Comparison of ENCODE assay signal across 8 mouse cellular contexts in the genomic region with DNA sequence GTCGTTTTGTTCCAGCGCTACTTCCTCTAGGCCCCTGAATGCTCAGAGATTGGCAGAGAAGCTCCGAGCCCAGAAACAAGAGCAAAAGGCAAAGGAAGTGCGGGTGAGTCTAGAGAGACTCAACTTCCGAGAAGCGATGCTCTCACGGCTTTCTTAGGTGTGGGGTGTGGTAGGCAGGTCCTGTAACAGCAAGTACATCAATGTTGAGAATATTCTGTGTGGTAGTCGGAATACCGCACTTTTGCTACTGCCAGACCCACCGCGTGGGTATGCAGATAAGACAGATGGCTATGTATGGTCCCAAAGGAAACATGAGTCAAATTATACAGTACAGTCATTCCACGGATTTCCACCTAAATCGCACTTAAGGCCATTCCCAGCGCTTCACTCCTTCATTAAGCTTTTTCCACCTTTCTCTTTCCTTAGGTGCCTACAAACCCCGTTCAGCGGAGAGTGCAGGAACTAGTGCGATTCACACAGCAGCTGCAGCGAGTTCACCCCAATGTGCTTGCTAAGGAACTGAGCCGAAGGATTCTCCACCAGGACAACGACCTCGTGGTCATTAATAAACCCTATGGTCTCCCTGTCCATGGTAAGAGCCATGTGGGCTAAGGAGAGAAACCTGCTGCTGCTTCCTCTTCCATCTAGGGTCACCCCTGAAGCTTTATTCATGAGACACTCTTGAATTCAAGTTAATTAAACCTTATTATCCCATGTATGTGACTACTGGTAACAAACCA. TPM values are rescaled to one million over a fixed set of nuclear protein-coding genes. Genes with fewer than 3 reads are reported as not detected.
DNase-seq lines count a peak whose midpoint lies in the region; ATAC-seq and TF ChIP-seq lines count a peak whose summit lies in the region.

No protein-coding gene starts in this region.

- H3K36me3 ChIP-seq in embryonic facial prominence, embryonic 10.5 days (replicated peaks), result peaks cover 33% of the 10 kb centered on the region
- peaks cover 8% of the 10 kb centered on the region; the same call in 1 of the 2 replicates for H3K36me3 ChIP-seq in hindbrain, postnatal 0 days (ENCODE audit: insufficient read depth, low read length)
- peaks cover 5% of the 10 kb centered on the region; the same call in 1 of the 2 replicates for H3K36me3 ChIP-seq in midbrain, embryonic 15.5 days (replicated peaks)

- intact Hi-C loops in gastrocnemius, postnatal 36 days (cut with DNase I), result loop anchor here (1.0 to 10.0 kb wide), 2 partner anchors 68 to 233 kb away; partner anchors contain the start of genes Srpr and Tirap

- H3K9ac ChIP-seq in hindbrain, postnatal 0 days (replicated peaks; ENCODE audit: low read length), result peak overlapping the region; percentile 62
- peak overlapping the region; percentile 65 for H3K9ac ChIP-seq in midbrain, embryonic 15.5 days

- no peaks in the 10 kb centered on the region for H3K27me3 ChIP-seq in embryonic facial prominence, embryonic 10.5 days (replicated peaks; ENCODE audit: low read depth, poor library complexity, severe bottlenecking)
- no peaks in the 10 kb centered on the region for H3K27me3 ChIP-seq in hindbrain, postnatal 0 days (ENCODE audit: insufficient read depth, low read length)
- no peaks in the 10 kb centered on the region for H3K27me3 ChIP-seq in midbrain, embryonic 15.5 days (replicated peaks)

- WGBS in embryonic facial prominence, embryonic 10.5 days, result 2% methylated on average over 21 of the region's 21 CpGs
- WGBS in hindbrain, postnatal 0 days, result 2% methylated on average over 21 of the region's 21 CpGs
- 2% methylated on average over 21 of the region's 21 CpGs for WGBS in midbrain, embryonic 15.5 days

- peak; percentile 24 for ATAC-seq in frontal cortex, adult (ENCODE audit: low TSS enrichment)
- ATAC-seq in hindbrain, postnatal 0 days, result peak; percentile 57
- ATAC-seq in midbrain, embryonic 15.5 days (replicated peaks), result peak; percentile 63

- peak overlapping the region; percentile 85 for H3K4me3 ChIP-seq in embryonic facial prominence, embryonic 10.5 days
- H3K4me3 ChIP-seq in hindbrain, postnatal 0 days (ENCODE audit: low read length), result peak overlapping the region; percentile 79
- peak overlapping the region; percentile 90 for H3K4me3 ChIP-seq in midbrain, embryonic 15.5 days

- H3K27ac ChIP-seq in embryonic facial prominence, embryonic 10.5 days (replicated peaks), result peak overlapping the region; percentile 91
- H3K27ac ChIP-seq in hindbrain, postnatal 0 days, result peak overlapping the region; percentile 80
- peak overlapping the region; percentile 76 for H3K27ac ChIP-seq in midbrain, embryonic 15.5 days

- peaks cover 18% of the 10 kb centered on the region for H3K4me1 ChIP-seq in embryonic facial prominence, embryonic 10.5 days
- peaks cover 6% of the 10 kb centered on the region; the same call in 1 of the 2 replicates for H3K4me1 ChIP-seq in hindbrain, postnatal 0 days (ENCODE audit: insufficient read depth, low read length)
- H3K4me1 ChIP-seq in midbrain, embryonic 15.5 days, result peaks cover 17% of the 10 kb centered on the region

- no peak for DNase-seq in frontal cortex, postnatal 14 days (ENCODE audit: low spot score in 2 of 2)
- DNase-seq in A20 (ENCODE audit: low read depth, low spot score), result peak; percentile 36
- DNase-seq in embryonic facial prominence, embryonic 10.5 days (ENCODE audit: low spot score), result peak; percentile 16
- DNase-seq in hindbrain, postnatal 0 days (ENCODE audit: low spot score), result peak; percentile 17
- DNase-seq in gastrocnemius, postnatal 36 days, result no peak
- no peak for DNase-seq in gastrocnemius, adult 8-10 months (ENCODE audit: low spot score in 2 of 2)

- no peak for TF ChIP-seq CTCF in hindbrain, postnatal 0 days (IDR thresholded peaks at IDR 0.05; ENCODE audit: low read depth)

- peak overlapping the region; percentile 80 for H3K4me2 ChIP-seq in hindbrain, postnatal 0 days (ENCODE audit: low read depth, low read length)
- H3K4me2 ChIP-seq in midbrain, embryonic 15.5 days, result peak overlapping the region; percentile 80

- no peaks in the 10 kb centered on the region for H3K9me3 ChIP-seq in embryonic facial prominence, embryonic 10.5 days
- no peaks in the 10 kb centered on the region for H3K9me3 ChIP-seq in hindbrain, postnatal 0 days (ENCODE audit: low read length)
- H3K9me3 ChIP-seq in midbrain, embryonic 15.5 days, result no peaks in the 10 kb centered on the region

RNA-seq across cellular contexts. Expression of gene Rpusd4, which starts 0.5 kb away (rescaled TPM):
- polyA plus RNA-seq in embryonic facial prominence, embryonic 10.5 days (2016; fragmentation: Nextera tagmentation; extraction: Ambion mirVana), result 35.4 and 35.9 TPM in 2 replicates
- 7.5 and 11.3 TPM in 2 replicates for total RNA-seq in hindbrain, postnatal 0 days (2014; rRNA removed)
- polyA plus RNA-seq in hindbrain, postnatal 0 days (2015; fragmentation: Nextera tagmentation; extraction: Ambion mirVana), result 10.8 and 13.1 TPM in 2 replicates
- 17.3 and 18.8 TPM in 2 replicates for polyA plus RNA-seq in midbrain, embryonic 15.5 days (2015; fragmentation: Nextera tagmentation; extraction: Ambion mirVana)
- total RNA-seq in gastrocnemius, postnatal 36 days (2021), result 1 to 10 TPM; 6.7 to 7.4 TPM
- total RNA-seq in gastrocnemius, adult 8-10 months (2022), result 1 to 10 TPM; 6.2 to 6.9 (median 6.4) TPM

RNA-seq across cellular contexts. Expression of gene Fam118b, which starts 0.5 kb away (rescaled TPM):
- 63.4 and 66.4 TPM in 2 replicates for polyA plus RNA-seq in embryonic facial prominence, embryonic 10.5 days (2016; fragmentation: Nextera tagmentation; extraction: Ambion mirVana)
- 15.6 and 18.5 TPM in 2 replicates for total RNA-seq in hindbrain, postnatal 0 days (2014; rRNA removed)
- polyA plus RNA-seq in hindbrain, postnatal 0 days (2015; fragmentation: Nextera tagmentation; extraction: Ambion mirVana), result 34.6 and 34.7 TPM in 2 replicates
- polyA plus RNA-seq in midbrain, embryonic 15.5 days (2015; fragmentation: Nextera tagmentation; extraction: Ambion mirVana), result 64.5 and 66.3 TPM in 2 replicates
- total RNA-seq in gastrocnemius, postnatal 36 days (2021), result 10 to 100 TPM; 21.6 to 23.6 TPM
- 10 to 100 TPM; 26.3 to 31.9 (median 27.3) TPM for total RNA-seq in gastrocnemius, adult 8-10 months (2022)

RNA-seq across cellular contexts. Expression of gene Foxred1, which starts 57.3 kb away (rescaled TPM):
- 51.4 and 57.5 TPM in 2 replicates for polyA plus RNA-seq in embryonic facial prominence, embryonic 10.5 days (2016; fragmentation: Nextera tagmentation; extraction: Ambion mirVana)
- 31.4 and 38.2 TPM in 2 replicates for total RNA-seq in hindbrain, postnatal 0 days (2014; rRNA removed)
- polyA plus RNA-seq in hindbrain, postnatal 0 days (2015; fragmentation: Nextera tagmentation; extraction: Ambion mirVana), result 44.7 and 47.5 TPM in 2 replicates
- polyA plus RNA-seq in midbrain, embryonic 15.5 days (2015; fragmentation: Nextera tagmentation; extraction: Ambion mirVana), result 49.6 and 51.8 TPM in 2 replicates
- 10 to 100 TPM; 17.8 to 24.4 TPM for total RNA-seq in gastrocnemius, postnatal 36 days (2021)
- 10 to 100 TPM; 15.7 to 18.4 (median 17.5) TPM for total RNA-seq in gastrocnemius, adult 8-10 months (2022)

Comparison
In these comparisons a context has a peak if more than half of its experiments do, and no peak if none do; other contexts are left out.
1. DNase-seq: peak in A20 (single experiment), embryonic facial prominence, embryonic 10.5 days (single experiment) and hindbrain, postnatal 0 days (single experiment); none in frontal cortex, postnatal 14 days (0 of 2), gastrocnemius, postnatal 36 days (0 of 2) and gastrocnemius, adult 8-10 months (0 of 2).
2. Peak in every context shown above with its lines, with median percentiles within 50 percentile points of each other: ATAC-seq, H3K27ac ChIP-seq and H3K4me3 ChIP-seq.